Mouse (Mus musculus) adrenal gland, postnatal 14 days (tissue): Measurements from ENCODE around the gene Meis1. TPM values are rescaled to one million over a fixed set of nuclear protein-coding genes. Genes with fewer than 3 reads are reported as not detected.

Experiments used
- DNase-seq: peaks from one replicate; pipeline ENCODE4 v3.0.0; 2021; ENCODE audit warnings: mixed read lengths
- total RNA-seq: library from RNA; stranded (reverse); gene quantifications from 2 replicates; pipeline ENCODE4 v1.2.3, GENCODE M21; 2021

Gene Meis1
- total RNA-seq, 1 experiment from 2014 or later = 57.5 TPM

DNA sequence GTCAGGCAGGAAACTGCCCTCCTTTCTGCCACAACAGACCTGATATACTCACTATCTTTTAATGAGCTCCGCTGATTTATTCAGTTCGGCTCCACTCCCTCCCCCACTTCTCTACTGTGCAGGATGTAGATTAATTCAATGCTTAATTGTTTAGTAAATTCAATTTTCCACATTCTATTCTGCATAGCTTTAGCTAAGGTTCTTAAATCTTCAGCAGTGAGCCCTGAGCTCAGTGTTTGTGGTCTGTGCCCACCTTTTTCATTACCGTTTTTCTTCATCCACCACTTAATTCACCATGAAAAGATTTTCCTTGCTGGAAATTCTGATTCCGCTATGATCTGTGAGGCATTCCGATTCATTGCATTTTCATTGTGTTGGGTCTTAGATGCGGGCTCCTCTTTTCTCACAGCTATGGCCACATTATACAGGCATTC, 28.5 kb downstream of the Meis1 start:
- DNase-seq = no peak

DNA sequence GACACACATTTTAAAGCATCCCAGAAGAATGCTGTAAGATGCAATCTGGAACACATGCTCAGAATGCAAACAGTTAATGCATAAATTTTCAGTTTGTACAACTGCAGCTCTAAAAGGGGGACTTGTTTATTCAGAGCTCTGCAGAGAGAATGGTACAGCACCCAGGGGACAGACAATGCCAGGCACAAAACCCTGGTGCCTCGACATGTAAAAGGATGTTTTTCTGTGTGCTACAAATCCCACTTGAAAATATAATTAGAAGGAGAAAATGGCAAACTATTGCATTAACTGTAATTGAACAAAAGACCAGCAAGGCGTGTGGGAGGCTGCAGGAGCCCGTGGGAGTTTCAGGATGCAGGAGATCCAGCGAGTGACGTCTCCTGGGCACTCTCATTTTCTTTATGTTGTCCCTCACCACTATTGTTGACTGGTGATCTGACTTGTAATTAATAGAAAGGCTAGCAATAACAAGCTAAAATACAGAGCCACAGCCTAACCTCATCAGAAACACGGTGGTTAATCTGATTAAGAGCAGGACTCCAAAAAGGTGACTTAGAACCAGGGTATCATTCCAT, 29.0 kb downstream of the Meis1 start:
- no peak for DNase-seq

- DNase-seq = no peak
These were observed 30.0 kb downstream of the Meis1 start for GRCm38 (mm10) chr11:18988637-18989263.

- DNase-seq = no peak
These were observed 35.0 kb downstream of the Meis1 start for GRCm38 (mm10) chr11:18983813-18984212.

- no peak for DNase-seq
These were observed 35.5 kb downstream of the Meis1 start for GRCm38 (mm10) chr11:18983294-18983693.

GRCm38 (mm10) chr11:18982331-18982730, 36.5 kb downstream of the Meis1 start:
- DNase-seq = no peak

GRCm38 (mm10) chr11:18981367-18981766, 37.4 kb downstream of the Meis1 start:
- DNase-seq = no peak

DNA sequence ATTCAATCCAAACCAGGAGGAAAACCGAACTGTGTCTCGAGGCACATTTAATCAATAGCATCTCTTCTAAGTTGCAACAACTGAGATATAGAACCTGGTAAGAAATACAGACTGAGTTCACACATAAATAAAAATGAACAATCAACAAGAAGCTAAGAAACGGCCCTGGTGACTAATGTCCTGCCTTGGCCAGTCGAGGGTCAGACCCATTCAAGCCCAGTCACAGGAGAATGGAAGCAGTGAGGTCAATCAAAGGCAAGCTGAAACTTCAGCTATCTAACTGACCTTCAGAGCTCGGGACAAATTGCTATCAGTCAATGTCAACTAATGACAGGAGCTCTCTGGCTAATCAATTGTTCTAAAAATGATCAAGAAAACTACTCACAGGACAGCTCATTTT, 38.2 kb downstream of the Meis1 start:
- DNase-seq = peak; percentile 53

DNA sequence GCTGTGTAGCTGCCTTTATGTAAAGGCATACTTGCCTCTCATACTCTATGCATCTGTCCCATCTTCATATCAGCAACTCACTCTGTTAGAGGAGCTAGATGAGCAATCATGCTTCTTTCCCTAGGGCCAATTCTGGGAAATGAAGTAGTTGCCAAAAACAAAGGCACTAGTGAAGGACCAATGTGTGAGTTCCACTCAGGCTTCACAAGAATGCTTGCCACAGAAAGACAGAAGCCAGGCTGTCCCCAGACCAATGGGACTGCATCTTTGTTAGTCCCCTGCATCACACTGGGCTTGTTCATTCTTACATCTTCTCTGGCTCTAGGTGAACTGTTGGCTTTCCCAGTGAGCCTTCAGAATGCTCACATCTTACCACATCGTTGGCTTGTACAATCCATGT, 43.7 kb downstream of the Meis1 start:
- DNase-seq = no peak

- DNase-seq = no peak
These were observed 45.0 kb downstream of the Meis1 start for GRCm38 (mm10) chr11:18973808-18974207.

- no peak for DNase-seq
These were observed 45.8 kb downstream of the Meis1 start for GRCm38 (mm10) chr11:18972968-18973367.

DNA sequence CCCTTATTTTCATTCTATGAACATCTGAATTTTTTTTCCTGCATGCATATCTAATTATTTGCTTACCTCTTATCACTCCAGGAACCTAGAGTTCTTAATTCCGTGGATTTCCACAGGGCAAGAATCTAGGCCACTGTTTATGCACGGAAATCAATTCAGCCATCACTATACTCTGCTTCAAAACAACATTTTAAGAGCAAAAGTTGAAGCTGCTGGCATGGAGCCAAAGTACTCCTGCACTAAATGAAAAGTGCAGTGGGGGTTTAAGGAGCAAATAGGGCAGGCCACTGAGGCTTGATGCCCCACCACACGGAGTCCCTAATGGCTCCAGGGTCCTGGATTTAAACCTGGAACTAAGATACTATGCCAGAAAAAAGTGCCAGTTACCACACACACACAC, 47.2 kb downstream of the Meis1 start:
- peak; percentile 29 for DNase-seq

- DNase-seq = no peak
These were observed 48.9 kb downstream of the Meis1 start for GRCm38 (mm10) chr11:18969920-18970336.

- DNase-seq = no peak
These were observed 54.4 kb downstream of the Meis1 start for GRCm38 (mm10) chr11:18964418-18964817.

DNA sequence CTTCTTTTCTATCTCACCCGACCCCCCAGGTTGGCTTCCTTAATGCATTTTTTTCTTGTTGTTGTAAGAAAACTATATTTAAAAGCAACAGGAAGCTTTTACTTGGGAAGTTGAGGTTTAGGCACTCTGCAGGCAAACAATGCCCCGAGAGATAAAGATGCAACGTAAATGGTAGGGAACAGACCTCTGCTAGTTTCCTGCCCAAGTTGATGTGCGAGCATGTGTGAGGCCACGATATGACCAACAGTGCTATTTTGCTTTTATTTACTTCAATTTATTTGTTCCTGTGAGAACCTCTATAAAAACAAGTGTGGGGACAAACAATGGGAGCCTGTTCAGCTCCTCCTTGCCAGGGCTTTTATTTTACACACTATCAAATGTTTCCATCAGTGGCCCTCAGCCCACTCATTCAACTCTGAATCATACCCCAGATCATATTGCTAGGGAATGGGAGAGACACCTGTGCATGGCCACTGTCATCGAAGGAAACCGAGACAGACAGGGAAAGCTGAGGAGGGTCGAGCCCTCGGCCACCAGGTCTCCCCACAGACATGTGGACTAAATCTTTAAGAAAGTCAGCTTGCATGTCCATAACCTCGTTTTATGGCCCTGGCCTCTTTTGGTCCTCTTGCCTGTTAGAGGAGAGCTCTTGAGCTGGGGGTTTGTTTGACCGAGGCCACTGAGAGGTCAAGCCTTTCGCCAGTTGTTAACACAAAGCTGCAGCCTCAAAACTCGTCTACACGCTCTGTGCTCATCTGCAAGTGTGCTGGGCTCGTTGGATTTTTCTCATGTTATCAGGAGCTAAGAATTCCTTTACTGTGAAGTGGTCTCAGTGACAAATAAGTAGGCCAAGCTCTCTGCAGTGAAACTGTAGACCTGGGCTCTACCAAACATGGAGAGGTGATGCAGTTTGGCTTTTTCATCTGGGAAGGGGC, 55.3 kb downstream of the Meis1 start:
- no peak for DNase-seq

DNA sequence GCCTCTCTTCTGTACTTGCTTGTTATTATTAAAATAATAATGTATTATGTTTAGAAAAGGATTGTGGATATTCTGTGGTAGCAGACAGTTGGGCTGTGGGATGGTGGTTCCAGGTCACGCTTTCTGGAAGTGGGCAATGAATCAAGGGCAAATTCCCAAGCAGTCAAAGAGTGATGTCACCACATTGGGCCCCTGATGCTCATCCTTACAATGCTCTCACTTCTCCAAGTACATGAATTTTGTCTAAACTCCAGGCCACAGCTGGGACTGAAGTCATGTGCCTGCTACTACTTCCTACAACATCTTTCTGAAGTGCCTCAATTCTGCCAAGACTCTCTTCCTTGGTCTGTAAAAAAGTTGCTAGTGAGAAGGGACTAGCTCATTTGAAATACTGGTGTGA, 59.3 kb downstream of the Meis1 start:
- DNase-seq = no peak

GRCm38 (mm10) chr11:18957805-18958770, 60.7 kb downstream of the Meis1 start:
- DNase-seq = peak; percentile 46

DNA sequence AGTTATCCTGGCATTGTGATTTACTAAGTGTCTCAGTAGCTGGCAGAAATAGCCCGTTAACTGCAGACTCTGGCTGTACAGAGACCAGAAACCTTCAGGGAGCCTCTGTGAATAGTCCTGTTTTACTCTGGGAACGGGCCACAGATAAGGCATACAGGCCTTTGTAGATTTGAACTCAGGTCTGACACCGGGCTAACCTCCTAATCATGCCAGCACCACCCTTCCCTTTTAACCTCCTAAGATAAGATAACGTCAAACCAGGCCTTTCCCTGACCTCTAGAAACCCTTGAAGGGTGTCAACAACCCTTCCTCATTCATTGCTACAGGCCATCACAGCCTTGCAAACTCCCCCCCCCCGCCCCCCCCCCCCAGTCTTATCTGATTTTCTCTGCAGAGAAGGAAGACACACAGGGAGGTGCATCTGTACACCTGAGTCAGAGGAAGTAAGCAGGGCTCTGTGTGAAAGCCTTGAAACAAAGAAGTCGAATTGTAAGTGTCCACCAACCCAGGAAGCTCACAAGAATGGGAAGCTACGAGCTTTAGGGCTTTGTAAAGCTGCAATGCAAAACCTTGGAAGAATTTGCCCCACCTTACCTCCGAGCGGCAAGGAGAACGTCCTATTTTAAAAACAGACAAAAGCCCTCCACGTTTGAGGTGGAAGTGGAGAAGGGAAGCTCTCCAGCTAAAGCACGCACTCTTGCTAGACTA, 61.5 kb downstream of the Meis1 start:
- no peak for DNase-seq

DNA sequence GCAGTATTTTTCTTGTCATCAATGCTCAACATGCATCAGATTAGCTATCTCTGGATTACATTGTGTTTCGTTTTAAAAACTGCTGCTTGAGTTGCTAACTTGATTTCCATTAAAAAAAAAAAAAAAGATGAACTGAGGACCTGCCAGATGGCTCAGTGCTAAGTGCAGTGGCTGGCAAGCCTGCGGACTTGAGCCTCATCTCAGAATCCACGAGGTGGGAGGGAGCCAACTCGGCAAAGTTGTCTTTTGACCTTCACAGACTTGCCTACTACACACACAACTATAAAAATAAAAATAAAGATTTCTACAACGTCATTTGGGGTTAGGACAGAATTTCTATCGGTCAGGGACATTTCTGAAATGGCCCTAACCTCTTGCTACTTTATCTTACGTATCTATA, 62.8 kb downstream of the Meis1 start:
- peak; percentile 66 for DNase-seq

DNA sequence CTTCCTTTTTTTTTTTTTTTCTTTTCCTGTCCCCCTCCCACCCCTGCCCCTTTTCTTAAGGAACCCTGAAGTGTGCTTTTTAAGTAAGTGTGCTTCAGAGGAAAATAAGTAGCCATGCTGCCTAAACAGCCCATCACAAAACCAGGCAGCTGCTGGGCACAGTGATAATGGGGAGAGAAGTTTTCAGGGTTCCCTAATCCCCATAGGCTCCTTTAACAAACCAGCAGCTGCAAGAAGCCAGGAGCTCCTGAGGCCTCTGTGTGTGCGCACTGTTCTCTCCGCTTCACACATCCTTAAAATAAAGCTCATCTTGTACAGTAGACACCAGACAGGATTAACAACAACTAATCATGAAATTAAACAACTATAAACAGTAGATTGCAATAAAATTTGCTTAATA, 63.9 kb downstream of the Meis1 start:
- DNase-seq = no peak

- DNase-seq = no peak
These were observed 64.9 kb downstream of the Meis1 start for GRCm38 (mm10) chr11:18953892-18954291.
